Mouse (Mus musculus): Measurements from ENCODE around the gene Gm20388. TPM values are rescaled to one million over a fixed set of nuclear protein-coding genes. Genes with fewer than 3 reads are reported as not detected.

Gene Gm20388
- total and polyA plus RNA-seq, 2 experiments from 2014 or later, result 51.3 TPM; not detected in 1

GRCm38 (mm10) chr8:120665726-120666455, 755.2 kb downstream of the Gm20388 start:
- Histone ChIP-seq H3K9me3 (ENCODE audit: low read length) (no peaks in the 10 kb centered on the region), H3K36me3 (ENCODE audit: insufficient read depth) (peaks cover 11% of the 10 kb centered on the region), H3K4me2 (ENCODE audit: low read depth) (peak overlapping the region; percentile 70; the same call in 1 of the 2 replicates), H3K27ac (ENCODE audit: low read depth, low read length) (no peak overlapping the region), H3K4me3 (ENCODE audit: low read depth, low read length) (0 out of 2 replicates have a peak overlapping the region, but pooled peaks have one; percentile 91), H3K4me1 (ENCODE audit: insufficient read depth) (peaks cover 14% of the 10 kb centered on the region), H3K9ac (0 out of 2 replicates have a peak overlapping the region, but pooled peaks have one; percentile 95), H3K27me3 (ENCODE audit: insufficient read depth, low read length) (no peaks in the 10 kb centered on the region)
- ATAC-seq, result no peak
- TF ChIP-seq CTCF (IDR thresholded peaks at IDR 0.05; ENCODE audit: low read depth), result peak; percentile 45
- WGBS, result 85% methylated on average over 3 of the region's 3 CpGs
- DNase-seq, result no peak

DNA sequence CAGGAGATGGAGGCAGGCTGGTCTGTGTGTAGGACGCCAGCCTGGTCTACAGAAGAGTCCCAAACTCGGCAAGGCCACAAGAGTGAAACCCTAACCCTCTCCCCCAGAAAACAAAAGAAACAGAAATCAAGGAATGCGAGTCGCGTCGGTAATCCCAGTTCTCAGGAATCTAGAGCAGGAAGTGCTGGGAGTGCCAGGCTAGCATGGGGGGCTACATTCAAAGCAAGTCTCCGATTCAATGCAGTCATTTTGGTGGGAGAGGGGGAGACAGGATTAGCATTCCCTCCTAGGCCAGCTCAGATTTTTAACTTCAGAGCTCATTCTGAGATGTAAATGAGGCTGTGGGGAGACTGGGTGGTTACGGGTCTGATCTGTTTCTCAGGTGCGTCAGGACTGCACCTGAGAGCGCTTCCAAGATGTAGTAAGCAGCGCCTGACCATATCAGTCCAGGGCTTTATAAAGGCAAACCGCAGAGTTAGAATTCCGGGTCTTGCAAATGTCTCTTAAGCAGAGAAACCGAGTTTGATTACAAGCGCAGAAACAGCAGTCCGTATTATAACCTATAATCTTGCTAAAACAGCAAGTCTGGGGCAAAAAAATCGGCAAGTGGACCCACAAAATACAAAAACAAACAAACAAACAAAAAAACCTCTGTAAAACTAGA, 756.3 kb downstream of the Gm20388 start:
- H3K27ac ChIP-seq (ENCODE audit: low read depth, low read length), result peak overlapping the region; percentile 87; the same call in 1 of the 2 replicates
- under 1% methylated on average over 17 of the region's 17 CpGs for WGBS
- ATAC-seq (no peak), DNase-seq (peak; percentile 29)
- peaks cover 14% of the 10 kb centered on the region for H3K4me1 ChIP-seq (ENCODE audit: insufficient read depth)
- H3K4me2 ChIP-seq (ENCODE audit: low read depth), result peak overlapping the region; percentile 70
- H3K4me3 ChIP-seq (ENCODE audit: low read depth, low read length), result peak overlapping the region; percentile 91
- peaks cover 15% of the 10 kb centered on the region for H3K36me3 ChIP-seq (ENCODE audit: insufficient read depth)
- no peak for TF ChIP-seq CTCF (IDR thresholded peaks at IDR 0.05; ENCODE audit: low read depth)
- no peaks in the 10 kb centered on the region for H3K9me3 ChIP-seq (ENCODE audit: low read length)
- no peaks in the 10 kb centered on the region for H3K27me3 ChIP-seq (ENCODE audit: insufficient read depth, low read length)
- H3K9ac ChIP-seq, result peak overlapping the region; percentile 95

DNA sequence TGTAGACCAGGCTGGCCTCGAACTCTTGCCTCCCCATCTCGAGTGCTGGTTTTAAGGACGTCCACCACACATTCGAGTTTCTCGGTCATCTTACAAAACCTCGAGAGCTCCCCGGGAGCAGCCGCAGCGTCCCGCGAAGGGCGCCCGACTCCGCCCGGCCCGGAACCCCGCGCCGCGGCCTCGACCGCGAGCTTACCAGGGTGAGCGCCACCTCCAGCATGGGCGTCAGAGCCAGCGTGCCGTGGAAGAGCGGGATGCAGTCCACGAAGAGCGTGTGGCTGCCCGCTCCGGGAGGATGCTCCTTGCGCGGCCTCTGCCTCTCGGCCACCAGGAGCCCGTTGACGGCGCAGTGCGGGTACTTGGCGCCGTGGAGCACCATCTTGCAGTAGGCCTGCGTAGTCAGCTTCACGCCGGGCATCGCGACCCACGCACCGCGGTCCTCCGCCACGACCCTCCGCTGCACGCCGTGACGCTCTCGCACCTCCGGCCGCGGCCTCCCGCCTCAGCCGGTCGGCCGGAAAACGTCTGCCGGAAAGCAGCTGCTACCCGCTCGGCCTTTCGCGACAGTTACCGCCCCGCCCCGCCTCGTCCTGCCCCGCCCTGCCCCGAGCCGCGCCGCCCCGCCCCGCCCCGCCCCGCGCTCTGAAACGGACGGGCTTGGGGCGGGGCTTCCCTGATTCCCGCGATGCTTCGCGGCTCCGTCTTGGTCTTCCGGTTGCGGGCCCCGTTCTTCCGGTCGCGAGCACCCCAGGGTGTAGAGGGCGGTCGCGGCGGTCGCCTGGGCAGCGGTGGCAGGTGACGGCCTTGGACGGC, 757.1 kb downstream of the Gm20388 start, which contains the start of the genes Gm27021 and Cox4i1:
TSS of gene Gm27021 (minus strand) at position 519 of the 813 bp plus-strand sequence.
TSS of gene Cox4i1 (plus strand) at position 662 of the 813 bp plus-strand sequence.
- H3K9me3 ChIP-seq (ENCODE audit: low read length), result no peaks in the 10 kb centered on the region
- peaks cover 23% of the 10 kb centered on the region for H3K36me3 ChIP-seq (ENCODE audit: insufficient read depth)
- WGBS, result 2% methylated on average over 100 of the region's 105 CpGs
- peak within 1 kb of the TSS; percentile 87 for H3K27ac ChIP-seq (ENCODE audit: low read depth, low read length)
- peak; percentile 42 for TF ChIP-seq CTCF (IDR thresholded peaks at IDR 0.05; ENCODE audit: low read depth)
- no peaks in the 10 kb centered on the region for H3K27me3 ChIP-seq (ENCODE audit: insufficient read depth, low read length)
- H3K4me1 ChIP-seq (ENCODE audit: insufficient read depth), result peaks cover 14% of the 10 kb centered on the region
- peak within 1 kb of the TSS; percentile 91 for H3K4me3 ChIP-seq (ENCODE audit: low read depth, low read length)
- DNase-seq (peak; percentile 95), ATAC-seq (peak; percentile 96)
- peak within 1 kb of the TSS; percentile 95 for H3K9ac ChIP-seq
- H3K4me2 ChIP-seq (ENCODE audit: low read depth), result peak within 1 kb of the TSS; percentile 70

GRCm38 (mm10) chr8:120668374-120668905, 757.8 kb downstream of the Gm20388 start, which contains the start of gene Emc8:
Emc8 (minus strand) TSS chr8:120668573.
- TF ChIP-seq CTCF (IDR thresholded peaks at IDR 0.05; ENCODE audit: low read depth), result no peak
- WGBS, result 6% methylated on average over 51 of the region's 51 CpGs

GRCm38 (mm10) chr8:120671775-120672174, 761.1 kb downstream of the Gm20388 start:
- H3K36me3 ChIP-seq (ENCODE audit: insufficient read depth), result peaks cover 42% of the 10 kb centered on the region
- TF ChIP-seq CTCF (IDR thresholded peaks at IDR 0.05; ENCODE audit: low read depth), result no peak
- no peaks in the 10 kb centered on the region for H3K9me3 ChIP-seq (ENCODE audit: low read length)
- ATAC-seq (no peak), DNase-seq (no peak)
- no peak overlapping the region for H3K9ac ChIP-seq
- no peak overlapping the region for H3K4me2 ChIP-seq (ENCODE audit: low read depth)
- peaks cover 3% of the 10 kb centered on the region for H3K4me1 ChIP-seq (ENCODE audit: insufficient read depth)
- WGBS, result 41% methylated on average over 6 of the region's 6 CpGs
- no peak overlapping the region for H3K27ac ChIP-seq (ENCODE audit: low read depth, low read length)
- no peaks in the 10 kb centered on the region for H3K27me3 ChIP-seq (ENCODE audit: insufficient read depth, low read length)
- no peak overlapping the region for H3K4me3 ChIP-seq (ENCODE audit: low read depth, low read length)

More at GRCm38 (mm10) chr8:120668374-120668905, 757.8 kb downstream of the Gm20388 start, which contains the start of gene Emc8:
- no peaks in the 10 kb centered on the region for H3K27me3 ChIP-seq (ENCODE audit: insufficient read depth, low read length)
- ATAC-seq (peak; percentile 27; the same call in 1 of the 2 replicates), DNase-seq (no peak)
- H3K4me3 ChIP-seq (ENCODE audit: low read depth, low read length), result peak within 1 kb of the TSS; percentile 91
- peak within 1 kb of the TSS; percentile 70 for H3K4me2 ChIP-seq (ENCODE audit: low read depth)
- peaks cover 14% of the 10 kb centered on the region for H3K4me1 ChIP-seq (ENCODE audit: insufficient read depth)
- H3K9ac ChIP-seq, result peak within 1 kb of the TSS; percentile 95
- no peaks in the 10 kb centered on the region for H3K9me3 ChIP-seq (ENCODE audit: low read length)
- H3K27ac ChIP-seq (ENCODE audit: low read depth, low read length), result peak within 1 kb of the TSS; percentile 87
- peaks cover 29% of the 10 kb centered on the region for H3K36me3 ChIP-seq (ENCODE audit: insufficient read depth)

DNA sequence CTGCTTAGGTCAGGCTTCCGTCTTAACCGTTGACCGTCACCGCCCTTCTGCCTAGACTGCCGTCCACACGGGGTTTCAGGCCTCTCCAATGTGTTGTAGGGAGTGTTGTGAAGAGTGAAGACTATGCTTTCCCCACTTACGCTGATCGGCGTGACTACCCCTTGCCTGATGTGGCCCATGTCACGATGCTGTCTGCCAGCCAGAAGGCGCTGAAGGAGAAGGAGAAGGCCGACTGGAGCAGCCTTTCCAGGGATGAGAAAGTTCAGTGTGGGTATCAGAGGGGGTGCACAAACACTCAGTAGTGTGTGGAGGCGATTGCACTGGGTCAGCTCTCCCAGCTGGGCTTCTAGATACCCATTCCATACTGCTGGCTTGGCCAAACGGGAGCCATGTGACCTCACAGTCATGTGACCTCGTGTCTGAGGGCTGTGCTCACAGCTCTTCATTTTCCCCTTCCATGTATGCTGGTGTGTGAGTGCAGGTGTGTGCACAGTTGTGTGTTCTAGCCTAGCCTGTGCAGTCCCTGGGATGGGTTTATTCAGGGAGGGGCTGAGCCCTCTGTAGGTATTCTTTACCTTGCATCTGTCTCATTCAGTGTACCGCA, 762.1 kb downstream of the Gm20388 start:
- ATAC-seq, result no peak
- H3K9ac ChIP-seq, result no peak overlapping the region
- peaks cover 45% of the 10 kb centered on the region for H3K36me3 ChIP-seq (ENCODE audit: insufficient read depth)
- no peaks in the 10 kb centered on the region for H3K4me1 ChIP-seq (ENCODE audit: insufficient read depth)
- WGBS, result 92% methylated on average over 16 of the region's 16 CpGs
- no peaks in the 10 kb centered on the region for H3K27me3 ChIP-seq (ENCODE audit: insufficient read depth, low read length)
- H3K4me3 ChIP-seq (ENCODE audit: low read depth, low read length), result no peak overlapping the region
- DNase-seq, result no peak
- H3K27ac ChIP-seq (ENCODE audit: low read depth, low read length), result no peak overlapping the region
- TF ChIP-seq CTCF (IDR thresholded peaks at IDR 0.05; ENCODE audit: low read depth), result no peak
- H3K4me2 ChIP-seq (ENCODE audit: low read depth), result no peak overlapping the region
- H3K9me3 ChIP-seq (ENCODE audit: low read length), result no peaks in the 10 kb centered on the region

Data from forebrain, postnatal 0 days (tissue).